Mouse (Mus musculus) spleen, adult 2 months (tissue): ENCODE measurements around the gene Zdhhc13.

ENCODE experiments used
- CTCF ChIP-seq: fragments of 200-500 bp; IDR thresholded peaks from 2 replicates; pipeline ENCODE4 v1.5.1; 2011; ENCODE audit warnings: mild to moderate bottlenecking, inconsistent platforms; ENCODE audit not compliant: insufficient read depth, insufficient read length, insufficient replicate concordance; ENCODE audit errors: extremely low read depth
- POLR2A ChIP-seq: fragments of 200-500 bp; IDR thresholded peaks from 2 replicates; pipeline ENCODE4 v1.6.1; 2011; ENCODE audit warnings: low read depth, low read length, inconsistent platforms

DNA sequence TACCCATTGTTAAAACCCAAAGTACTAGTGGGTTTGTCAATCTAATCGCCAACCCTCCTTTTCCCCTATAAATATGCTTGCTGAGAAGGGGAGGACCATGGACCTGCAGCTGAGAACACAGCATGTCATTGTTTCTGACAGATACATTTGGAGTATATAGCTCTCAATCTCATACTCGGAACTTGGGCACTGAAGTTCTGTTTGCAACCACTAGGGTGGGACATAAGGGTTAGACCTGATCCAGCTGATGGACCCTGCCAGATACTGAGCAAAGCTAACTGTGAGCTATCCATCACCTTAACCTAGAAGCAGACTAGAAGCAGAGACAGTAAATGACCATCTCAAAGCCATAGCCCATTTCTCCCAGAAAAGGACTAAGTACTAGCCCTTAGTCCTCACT is 49.6 kb downstream of the Zdhhc13 start:
- no peak for TF ChIP-seq POLR2A
- TF ChIP-seq CTCF: no peak
